Mouse (Mus musculus) B cell, adult 67 days (primary cell): ENCODE results near the gene Sbno1. TPM values are rescaled to one million over a fixed set of nuclear protein-coding genes. Genes with fewer than 3 reads are reported as not detected.

Source experiments
- total RNA-seq, 2 experiments: library from RNA; stranded (reverse); gene quantifications; 4 replicates each; pipeline ENCODE4 v1.2.4; 2023

Gene Sbno1
- 100 to 1,000 TPM; 222 to 225 TPM for total RNA-seq

DNA sequence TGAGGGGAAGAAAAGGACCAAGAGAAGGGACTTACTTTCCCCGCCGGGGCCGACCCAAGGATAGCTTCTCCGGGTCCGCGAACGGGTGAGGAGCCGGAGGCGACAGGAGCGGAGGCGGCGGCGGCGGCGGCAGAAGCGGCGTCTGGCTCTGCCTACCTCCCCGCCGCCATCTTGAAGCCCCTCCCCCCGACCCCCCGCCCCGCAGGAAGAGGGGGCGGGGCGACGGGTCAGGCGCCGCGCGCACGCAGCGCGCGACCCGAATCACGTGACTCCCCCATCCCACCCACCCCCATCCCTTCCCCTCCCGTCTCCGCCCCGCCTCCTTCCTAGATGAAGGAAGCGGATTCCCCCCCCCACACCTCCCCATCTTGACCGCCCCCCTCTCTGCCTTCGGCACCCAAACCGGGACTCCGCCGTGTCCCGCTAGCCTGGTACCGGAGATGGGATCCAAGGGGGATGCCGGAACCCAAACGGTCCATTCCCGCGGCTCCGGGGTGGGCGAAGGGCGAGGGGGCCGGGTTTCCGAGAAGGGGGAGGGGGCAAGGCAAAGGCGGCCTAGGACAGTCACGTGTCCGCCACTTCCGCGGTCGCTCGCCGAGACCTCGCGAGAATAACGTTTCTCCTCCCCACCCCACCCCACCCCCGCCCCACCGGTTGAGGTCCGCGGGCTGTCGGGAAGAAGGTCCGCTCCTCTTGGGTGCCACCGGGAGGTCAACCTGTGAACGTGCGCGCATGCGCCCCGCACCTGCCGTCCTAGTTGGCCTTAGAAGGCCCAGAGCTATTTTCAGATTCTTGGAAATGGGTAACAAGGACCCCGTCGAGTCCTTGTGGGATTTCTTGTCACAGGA, at the start of gene Sbno1:
Sbno1 (minus strand) TSS at position 590 of the 848 bp plus-strand sequence.

GRCm38 (mm10) chr5:124439447-124440093, 13.8 kb upstream of the Sbno1 start, which contains the start of gene Kmt5a:
TSS of gene Kmt5a (plus strand) at chr5:124439930.

DNA sequence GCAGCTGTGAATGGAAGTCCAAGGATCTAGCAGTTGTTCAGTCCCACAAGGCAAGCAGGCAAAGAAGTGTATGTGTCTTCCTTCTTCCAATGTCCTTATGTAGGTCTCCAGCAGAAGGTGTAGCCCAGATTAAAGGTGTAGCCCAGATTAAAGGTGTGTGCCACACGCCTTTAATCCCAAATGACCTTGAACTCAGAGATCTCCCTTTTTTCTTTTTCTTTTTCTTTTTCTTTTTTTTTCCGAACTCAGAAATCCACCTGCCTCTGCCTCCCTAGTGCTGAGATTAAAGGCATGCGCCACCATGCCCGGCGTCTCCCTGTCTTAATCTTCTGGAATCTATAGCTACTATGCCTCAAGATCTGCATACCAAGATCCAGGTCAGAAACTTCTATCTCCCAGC, 62.8 kb downstream of the Sbno1 start, which contains the start of gene Cdk2ap1:
Cdk2ap1 (minus strand) TSS at position 101 of the 400 bp plus-strand sequence.

DNA sequence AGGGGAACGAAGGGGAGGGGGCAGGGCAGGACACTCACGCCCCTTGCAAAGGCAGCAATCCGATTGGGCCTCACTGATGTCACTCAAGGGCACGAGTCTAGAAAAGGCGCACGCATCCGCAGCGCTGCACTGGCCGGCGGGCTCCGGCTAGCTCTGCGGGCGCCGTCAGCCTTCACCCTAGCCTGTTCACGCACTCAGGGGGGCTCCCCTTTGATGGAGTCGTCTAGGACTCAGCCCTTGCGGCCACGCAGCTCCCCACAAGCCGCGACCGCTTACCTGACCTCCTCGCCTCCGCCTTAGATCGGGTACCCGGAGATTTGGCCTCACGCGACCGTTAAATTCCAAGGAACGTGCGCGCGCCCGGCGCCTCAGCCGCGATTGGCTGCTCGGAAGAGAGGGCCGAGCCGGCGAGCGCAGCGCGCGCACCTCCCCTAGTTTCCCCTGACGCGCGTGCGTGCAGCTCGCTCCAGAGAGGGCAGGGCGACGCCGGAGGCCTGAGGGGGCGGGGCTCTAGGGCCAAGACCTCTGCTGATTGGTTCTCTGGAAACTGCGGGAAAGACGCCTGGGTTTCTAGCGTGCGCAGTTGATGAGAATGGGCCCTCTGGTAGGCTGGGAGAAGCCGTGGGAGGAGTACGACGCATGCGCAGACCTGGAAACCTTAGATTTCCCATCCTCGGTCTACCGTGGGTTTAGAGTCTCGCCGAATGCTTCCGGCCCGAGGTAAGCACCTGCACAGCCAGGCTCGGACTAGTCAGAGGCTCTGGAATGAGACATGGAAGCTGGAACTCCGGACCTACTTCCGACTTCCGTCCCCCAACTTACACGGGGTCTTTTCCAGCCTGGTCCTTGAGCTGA, 98.1 kb downstream of the Sbno1 start, which contains the start of the genes Mphosph9 and 2810006K23Rik:
Mphosph9 (minus strand) TSS at position 463 of the 855 bp plus-strand sequence.
2810006K23Rik (plus strand) TSS at position 580 of the 855 bp plus-strand sequence.

Other genes starting within 250 kb of the Sbno1 start
- gene Pitpnm2, start 176.2 kb downstream of the Sbno1 start, total RNA-seq = 10 to 100 TPM; 55.3 to 56.5 TPM
- gene Mphosph9, start 98.0 kb downstream of the Sbno1 start, total RNA-seq = 10 to 100 TPM; 32.5 to 33.4 TPM
- 1 to 10 TPM; 7.6 to 9.1 TPM for gene 2810006K23Rik, start 97.9 kb downstream of the Sbno1 start, total RNA-seq
- 100 to 1,000 TPM; 117 to 124 TPM for gene Cdk2ap1, start 62.9 kb downstream of the Sbno1 start, total RNA-seq
- 10 to 100 TPM; 59.4 to 60.1 TPM for gene Kmt5a, start 13.9 kb upstream of the Sbno1 start, total RNA-seq
- 100 to 1,000 TPM; 130 to 175 TPM for gene Rilpl2, start 52.4 kb upstream of the Sbno1 start, total RNA-seq
- 10 to 100 TPM; 18.8 to 21.7 TPM for gene Snrnp35, start 57.1 kb upstream of the Sbno1 start, total RNA-seq
- gene Rilpl1, start 105.4 kb upstream of the Sbno1 start, total RNA-seq = 1 to 10 TPM; 2.1 to 2.5 TPM
- gene Tmed2, start 114.7 kb upstream of the Sbno1 start, total RNA-seq = 100 to 1,000 TPM; 103 to 111 TPM
- 10 to 100 TPM; 42.3 to 42.4 TPM for gene Ddx55, start 126.9 kb upstream of the Sbno1 start, total RNA-seq
- 10 to 100 TPM; 31.0 to 31.2 TPM for gene Eif2b1, start 153.1 kb upstream of the Sbno1 start, total RNA-seq
- gene Gtf2h3, start 153.1 kb upstream of the Sbno1 start, total RNA-seq = 10 to 100 TPM; 36.4 to 49.6 TPM
- 10 to 100 TPM; 54.6 to 61.2 TPM for gene Atp6v0a2, start 202.6 kb upstream of the Sbno1 start, total RNA-seq